Mouse (Mus musculus): ENCODE data around the gene Tnfsf4. TPM values are rescaled to one million over a fixed set of nuclear protein-coding genes. Genes with fewer than 3 reads are reported as not detected.
A peak's percentile ranks its signal among the peaks of the same experiment; 100 is the strongest.

Gene Tnfsf4
- total RNA-seq (2021), result not detected

DNA sequence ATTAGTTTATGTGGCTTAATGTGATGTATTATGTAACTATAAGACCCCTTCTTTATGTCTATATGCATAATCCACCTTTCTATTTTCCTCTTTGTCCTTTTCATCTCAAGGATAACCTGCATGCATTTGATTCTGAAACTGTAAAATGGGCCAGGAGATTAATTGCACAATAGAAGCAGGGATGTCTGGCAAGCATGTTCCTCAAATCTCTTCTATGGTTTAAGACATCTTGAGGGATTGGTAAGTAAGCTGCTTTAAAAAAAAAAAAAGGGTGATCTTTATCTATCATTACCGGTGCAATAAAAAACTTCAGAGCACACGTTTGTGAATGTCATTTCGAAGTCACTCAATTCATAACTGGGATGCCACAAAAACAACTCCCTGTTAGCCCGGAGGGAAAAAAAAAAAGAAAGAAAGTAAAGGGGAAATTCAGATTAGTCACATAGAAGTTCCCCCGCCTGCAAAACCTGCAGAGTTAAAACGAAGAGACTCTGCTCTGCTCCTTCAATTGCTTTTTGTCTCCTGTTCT is at the start of gene Tnfsf4:
Gene Tnfsf4, plus strand, starts transcription at position 479 of the 529 bp plus-strand sequence.
- DNase-seq, result no peak

- no peak for DNase-seq
Measured at GRCm38 (mm10) chr1:161350981-161351380, 44.2 kb upstream of the Tnfsf4 start.

GRCm38 (mm10) chr1:161365006-161365405 is 30.2 kb upstream of the Tnfsf4 start:
- DNase-seq, result no peak

GRCm38 (mm10) chr1:161371919-161372318 is 23.3 kb upstream of the Tnfsf4 start:
- no peak for DNase-seq

GRCm38 (mm10) chr1:161375866-161376265 is 19.3 kb upstream of the Tnfsf4 start:
- no peak for DNase-seq

DNA sequence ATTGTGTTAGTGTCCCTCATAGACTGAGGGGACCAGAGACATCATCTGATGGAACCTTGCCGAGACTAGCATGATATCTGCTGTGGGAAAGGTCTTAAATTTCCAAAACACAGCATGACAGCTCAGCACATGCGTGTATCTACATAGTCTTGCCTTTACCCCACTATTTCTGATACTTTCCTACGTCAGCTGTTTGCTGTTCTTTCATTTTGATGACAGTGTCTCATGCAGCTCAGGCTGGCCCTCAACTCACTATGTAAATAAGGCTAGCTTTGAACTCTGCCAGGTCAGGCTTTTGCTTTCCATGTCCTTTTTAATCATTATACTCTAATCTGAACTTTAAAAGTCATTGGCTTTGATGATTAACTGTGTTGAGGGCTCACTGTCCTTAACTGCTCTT is 16.6 kb upstream of the Tnfsf4 start:
- no peak for DNase-seq

GRCm38 (mm10) chr1:161379685-161380424 is 15.4 kb upstream of the Tnfsf4 start:
- peak; percentile 6 to 20 for DNase-seq

- no peak for DNase-seq
Measured at GRCm38 (mm10) chr1:161380425-161380780, 14.8 kb upstream of the Tnfsf4 start.

DNA sequence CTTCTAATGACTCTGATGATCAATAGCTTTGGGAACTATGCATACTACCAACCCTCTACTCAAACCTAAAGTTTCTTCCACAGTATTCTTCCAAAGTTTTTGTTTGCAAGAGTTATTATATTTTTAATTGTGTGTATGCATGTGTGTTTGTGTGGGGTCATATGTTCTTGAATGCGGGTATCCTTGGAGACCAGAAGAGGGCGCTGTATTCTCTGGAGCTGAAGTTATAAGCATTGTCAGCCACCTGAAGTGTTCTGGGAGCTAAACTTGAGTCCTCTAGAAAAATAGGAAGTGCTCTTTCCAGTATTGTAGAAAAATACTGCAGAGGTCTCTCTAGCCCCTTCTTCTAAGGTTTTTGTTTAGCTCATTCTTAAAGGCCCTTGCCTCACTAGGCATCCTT is 5.1 kb upstream of the Tnfsf4 start:
- DNase-seq, result no peak

DNA sequence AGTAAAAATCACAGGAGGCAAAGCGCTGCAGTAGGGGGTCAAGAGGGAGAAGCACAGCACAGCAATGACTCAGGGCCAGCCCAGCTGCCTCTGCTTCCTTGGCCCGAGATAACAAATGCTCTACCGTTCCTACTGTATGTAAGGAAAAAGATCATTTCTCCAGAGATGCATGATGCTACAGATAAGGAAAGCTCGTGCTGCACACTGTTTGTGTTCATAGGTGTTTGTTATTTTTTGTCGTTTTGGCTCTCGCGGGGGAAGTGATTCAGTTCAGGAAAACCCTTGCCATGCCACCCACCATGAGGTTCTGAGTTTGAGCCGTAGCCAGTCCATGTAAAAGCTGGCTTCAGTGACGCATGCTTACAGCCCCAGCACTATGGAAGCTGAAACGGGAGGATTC is 2.3 kb upstream of the Tnfsf4 start:
- no peak for DNase-seq

GRCm38 (mm10) chr1:161395610-161396009 is 401 bp downstream of the Tnfsf4 start:
- no peak for DNase-seq

DNA sequence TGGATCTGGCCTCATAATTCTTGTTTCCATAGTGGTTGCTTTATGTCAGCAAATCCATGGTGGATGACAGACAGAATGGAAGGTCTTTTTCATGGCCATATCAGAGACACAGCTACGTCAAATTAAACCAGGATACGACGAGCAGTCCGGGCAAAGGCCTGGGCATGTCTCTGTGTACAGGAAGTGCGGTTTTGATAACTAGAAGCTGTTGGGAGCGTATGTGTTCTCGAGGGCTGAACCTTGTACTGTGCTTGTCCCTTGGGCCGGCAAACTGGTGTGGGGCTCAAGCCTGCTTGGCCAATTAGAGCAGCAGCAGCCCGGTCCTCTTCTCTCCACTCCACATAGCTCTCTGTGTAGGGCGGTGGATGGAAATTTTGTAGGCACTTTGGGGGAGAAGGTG is 1.1 kb downstream of the Tnfsf4 start:
- DNase-seq, result no peak

- peak; percentile 48 for DNase-seq
Measured at GRCm38 (mm10) chr1:161400126-161400525, 4.9 kb downstream of the Tnfsf4 start.

DNA sequence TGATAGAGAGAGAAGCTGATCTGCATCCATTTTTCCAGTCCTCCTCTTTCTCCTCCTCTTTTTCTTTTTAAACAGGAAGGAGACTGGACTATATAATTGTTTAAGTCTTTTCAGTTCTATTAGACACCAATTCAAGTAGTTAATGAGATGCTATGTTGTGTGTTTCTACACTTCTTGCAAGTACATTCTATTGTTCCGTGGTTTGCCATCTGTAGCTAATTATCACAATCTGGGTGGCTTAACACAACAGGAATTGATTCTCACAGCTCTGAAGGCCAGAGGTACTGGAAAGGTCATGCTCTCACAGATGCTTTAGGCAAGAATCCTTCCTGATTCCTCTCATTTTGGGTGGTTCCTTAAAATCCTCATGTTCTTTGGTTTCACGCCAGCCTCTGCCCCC is 7.9 kb downstream of the Tnfsf4 start:
- DNase-seq, result no peak

- DNase-seq, result no peak
Measured at GRCm38 (mm10) chr1:161406480-161406879, 11.3 kb downstream of the Tnfsf4 start.

- no peak for DNase-seq
Measured at GRCm38 (mm10) chr1:161419926-161420325, 24.7 kb downstream of the Tnfsf4 start.

DNA sequence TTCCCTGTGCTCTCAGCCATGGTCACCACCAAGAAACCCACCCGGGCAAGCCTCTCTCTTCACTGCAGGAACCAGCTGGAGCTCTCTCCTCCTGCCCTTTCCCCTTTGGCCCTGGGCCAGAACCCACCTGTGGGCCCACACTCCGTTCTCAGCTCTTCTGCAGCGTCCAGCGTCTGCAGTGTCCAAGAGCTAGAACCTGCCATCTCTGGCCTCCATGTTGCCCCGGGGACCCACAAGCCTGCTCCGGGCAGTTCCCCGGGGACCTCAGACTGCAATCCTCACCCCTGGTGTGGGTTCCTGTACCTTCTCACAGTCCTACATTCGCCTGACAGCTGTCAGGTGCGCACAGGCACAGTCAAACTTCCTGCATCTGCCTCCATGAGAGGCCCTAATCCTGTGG is 25.4 kb downstream of the Tnfsf4 start:
- DNase-seq, result no peak

- DNase-seq, result no peak
Measured at GRCm38 (mm10) chr1:161426277-161427056, 31.3 kb downstream of the Tnfsf4 start.

DNA sequence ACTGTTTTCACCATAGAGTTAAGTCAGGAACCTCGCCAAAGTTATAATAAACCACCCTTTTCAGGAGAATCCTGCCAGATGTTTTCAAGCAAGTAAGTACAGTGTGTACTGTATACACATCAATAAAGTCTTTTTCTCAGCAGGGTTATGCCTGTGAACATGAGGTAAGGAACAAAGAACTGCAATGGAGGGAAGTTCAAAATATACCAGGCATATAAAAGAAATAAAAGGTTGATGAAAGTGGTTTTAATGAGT is 31.8 kb downstream of the Tnfsf4 start:
- DNase-seq, result no peak

GRCm38 (mm10) chr1:161435781-161436180 is 40.6 kb downstream of the Tnfsf4 start:
- DNase-seq, result no peak

GRCm38 (mm10) chr1:161436503-161436902 is 41.3 kb downstream of the Tnfsf4 start:
- no peak for DNase-seq

GRCm38 (mm10) chr1:161444858-161445257 is 49.6 kb downstream of the Tnfsf4 start:
- DNase-seq, result no peak

- DNase-seq, result no peak
Measured at GRCm38 (mm10) chr1:161451683-161452245, 56.6 kb downstream of the Tnfsf4 start.

GRCm38 (mm10) chr1:161452250-161452649 is 57.0 kb downstream of the Tnfsf4 start:
- DNase-seq, result no peak
